Mouse (Mus musculus): Measurements from ENCODE around the gene Cfap58. TPM values are rescaled to one million over a fixed set of nuclear protein-coding genes. Genes with fewer than 3 reads are reported as not detected.

Cfap58 gene
- polyA plus RNA-seq, 1 experiment, result 0.05 TPM

DNA sequence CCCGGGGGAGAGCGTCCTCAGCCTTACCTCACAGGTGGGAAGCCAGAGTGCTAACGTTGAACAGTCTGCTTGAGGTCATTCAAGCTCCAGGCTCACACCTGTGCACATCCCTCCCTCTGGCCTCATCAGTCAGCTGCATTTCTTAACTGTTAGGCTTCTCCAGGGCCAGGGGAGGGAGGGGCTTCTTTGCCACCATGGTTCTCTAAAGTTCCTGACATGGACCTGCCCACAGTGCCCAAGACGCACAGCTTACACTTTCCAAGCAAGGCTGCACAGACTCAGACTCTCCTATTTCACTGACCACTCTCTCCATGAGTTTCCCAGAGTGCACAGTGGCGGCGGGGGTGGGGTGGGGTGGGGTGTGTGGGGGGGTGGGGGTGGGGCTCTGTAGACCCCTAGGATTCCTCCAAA, 28.5 kb upstream of the Cfap58 start:
- Histone ChIP-seq H3K27me3 (replicated peaks; ENCODE audit: control insufficient read depth, insufficient read depth, low read length) (no peaks in the 10 kb centered on the region), H3K27ac (ENCODE audit: insufficient read depth, low read depth, low read length) (peak overlapping the region; percentile 68), H3K4me1 (ENCODE audit: control insufficient read depth, insufficient read depth, low read length) (no peaks in the 10 kb centered on the region), H3K4me3 (ENCODE audit: insufficient read depth, low read depth, low read length) (no peak overlapping the region), H3K36me3 (ENCODE audit: control insufficient read depth, insufficient read depth, low read length) (no peaks in the 10 kb centered on the region)
- WGBS, result 28% methylated on average over 6 of the region's 6 CpGs
- no peak for DNase-seq
- TF ChIP-seq POLR2A (IDR thresholded peaks at IDR 0.05; ENCODE audit: low read depth, low read length) (no peak), CTCF (conservative IDR thresholded peaks at IDR 0.05; ENCODE audit: insufficient read depth, insufficient read length, low read depth, low read length) (no peak)

DNA sequence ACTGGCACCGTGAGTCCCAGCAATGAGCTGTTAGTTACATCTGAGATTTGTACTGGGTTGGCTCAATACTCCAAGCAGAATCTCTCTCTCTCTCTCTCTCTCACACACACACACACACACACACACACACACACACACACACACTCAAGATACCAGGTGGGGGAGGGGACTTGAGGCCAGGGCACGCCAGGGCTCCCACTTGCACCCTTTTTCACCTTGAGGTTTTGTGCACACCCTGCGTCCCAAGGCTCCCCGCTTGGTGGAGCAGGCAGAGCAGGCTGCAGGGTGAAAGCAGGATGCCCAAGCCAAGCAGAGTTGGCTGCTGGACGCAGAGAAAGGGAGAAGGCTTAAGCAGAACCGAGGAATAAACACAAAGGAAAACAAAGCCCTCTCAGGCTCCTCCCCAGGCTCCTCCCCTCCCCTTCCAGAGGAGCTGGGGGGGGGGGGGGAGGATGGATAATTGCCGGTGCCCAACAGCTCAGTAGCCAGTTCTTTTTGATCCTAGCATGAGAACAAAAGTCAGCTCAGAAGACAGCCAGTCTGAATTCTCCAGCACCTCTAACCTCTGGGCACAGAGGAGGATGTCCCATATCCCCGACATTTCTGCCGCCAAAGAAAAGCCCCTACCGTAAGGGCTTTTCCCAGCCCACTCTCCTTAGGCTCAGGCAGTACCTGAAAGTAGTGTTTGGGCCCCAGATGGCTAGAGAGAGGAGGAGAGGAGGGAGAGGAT, 27.9 kb upstream of the Cfap58 start:
- Histone ChIP-seq H3K27me3 (replicated peaks; ENCODE audit: control insufficient read depth, insufficient read depth, low read length) (no peaks in the 10 kb centered on the region), H3K27ac (ENCODE audit: insufficient read depth, low read depth, low read length) (peak overlapping the region; percentile 24; the same call in 1 of the 2 replicates), H3K4me3 (ENCODE audit: insufficient read depth, low read depth, low read length) (peak overlapping the region; percentile 3; the same call in 1 of the 2 replicates), H3K36me3 (ENCODE audit: control insufficient read depth, insufficient read depth, low read length) (no peaks in the 10 kb centered on the region), H3K4me1 (ENCODE audit: control insufficient read depth, insufficient read depth, low read length) (no peaks in the 10 kb centered on the region)
- DNase-seq, result peak; percentile 47
- WGBS, result 6% methylated on average over 10 of the region's 10 CpGs
- TF ChIP-seq CTCF (conservative IDR thresholded peaks at IDR 0.05; ENCODE audit: insufficient read depth, insufficient read length, low read depth, low read length) (no peak), POLR2A (IDR thresholded peaks at IDR 0.05; ENCODE audit: low read depth, low read length) (no peak)

DNA sequence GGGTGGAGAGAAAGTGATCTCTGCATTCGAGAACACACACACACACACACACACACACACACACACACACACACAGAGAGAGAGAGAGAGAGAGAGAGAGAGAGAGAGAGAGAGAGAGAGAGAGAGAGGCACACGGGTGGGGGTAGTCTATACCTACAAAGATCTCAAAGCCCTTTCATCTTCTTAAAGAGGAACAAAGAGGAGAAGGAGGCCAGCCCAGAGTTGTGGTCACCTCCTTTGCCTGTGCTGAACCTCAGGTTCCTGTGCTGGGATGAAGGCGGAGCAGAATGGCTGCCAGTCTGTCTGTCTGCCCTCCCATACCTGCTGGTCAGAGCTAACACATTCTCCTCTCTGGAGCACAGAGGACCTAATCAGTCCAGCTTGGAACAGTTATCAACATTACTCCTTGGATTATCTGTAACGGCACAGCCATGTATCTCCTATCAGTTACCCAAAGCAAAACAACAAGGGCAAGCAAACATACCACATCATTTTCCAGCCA, 27.3 kb upstream of the Cfap58 start:
- TF ChIP-seq POLR2A (IDR thresholded peaks at IDR 0.05; ENCODE audit: low read depth, low read length) (no peak), CTCF (conservative IDR thresholded peaks at IDR 0.05; ENCODE audit: insufficient read depth, insufficient read length, low read depth, low read length) (no peak)
- peak overlapping the region; percentile 24; the same call in 1 of the 2 replicates for H3K27ac ChIP-seq (ENCODE audit: insufficient read depth, low read depth, low read length)
- WGBS, result 39% methylated on average over 4 of the region's 4 CpGs
- H3K27me3 ChIP-seq (replicated peaks; ENCODE audit: control insufficient read depth, insufficient read depth, low read length), result no peaks in the 10 kb centered on the region
- H3K4me3 ChIP-seq (ENCODE audit: insufficient read depth, low read depth, low read length), result no peak overlapping the region
- H3K4me1 ChIP-seq (ENCODE audit: control insufficient read depth, insufficient read depth, low read length), result no peaks in the 10 kb centered on the region
- DNase-seq, result no peak
- H3K36me3 ChIP-seq (ENCODE audit: control insufficient read depth, insufficient read depth, low read length), result no peaks in the 10 kb centered on the region

DNA sequence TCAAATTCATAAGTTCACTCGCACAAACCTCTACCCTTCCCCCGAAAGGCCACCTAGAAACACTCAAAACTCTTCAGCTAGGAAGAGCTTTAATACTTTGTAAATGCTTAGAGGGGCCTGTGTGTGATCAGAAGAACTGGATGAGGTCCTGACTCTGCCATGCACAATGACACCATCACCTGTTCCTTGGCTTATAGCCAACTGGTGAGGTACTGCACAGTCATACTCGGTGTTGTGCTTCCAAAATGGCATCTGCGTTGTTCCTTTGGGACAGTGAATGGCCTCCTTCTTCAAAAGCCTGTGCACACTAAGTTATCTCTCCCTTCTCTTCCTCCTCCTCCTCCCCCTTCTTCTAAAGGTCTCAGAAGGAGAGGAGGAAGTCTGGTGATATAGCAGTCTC, 26.7 kb upstream of the Cfap58 start:
- H3K4me1 ChIP-seq (ENCODE audit: control insufficient read depth, insufficient read depth, low read length), result no peaks in the 10 kb centered on the region
- H3K27ac ChIP-seq (ENCODE audit: insufficient read depth, low read depth, low read length), result no peak overlapping the region
- TF ChIP-seq POLR2A (IDR thresholded peaks at IDR 0.05; ENCODE audit: low read depth, low read length) (no peak), CTCF (conservative IDR thresholded peaks at IDR 0.05; ENCODE audit: insufficient read depth, insufficient read length, low read depth, low read length) (no peak)
- no peaks in the 10 kb centered on the region for H3K36me3 ChIP-seq (ENCODE audit: control insufficient read depth, insufficient read depth, low read length)
- no peaks in the 10 kb centered on the region for H3K27me3 ChIP-seq (replicated peaks; ENCODE audit: control insufficient read depth, insufficient read depth, low read length)
- WGBS, result 83% methylated on average over 4 of the region's 4 CpGs
- DNase-seq, result no peak
- no peak overlapping the region for H3K4me3 ChIP-seq (ENCODE audit: insufficient read depth, low read depth, low read length)

DNA sequence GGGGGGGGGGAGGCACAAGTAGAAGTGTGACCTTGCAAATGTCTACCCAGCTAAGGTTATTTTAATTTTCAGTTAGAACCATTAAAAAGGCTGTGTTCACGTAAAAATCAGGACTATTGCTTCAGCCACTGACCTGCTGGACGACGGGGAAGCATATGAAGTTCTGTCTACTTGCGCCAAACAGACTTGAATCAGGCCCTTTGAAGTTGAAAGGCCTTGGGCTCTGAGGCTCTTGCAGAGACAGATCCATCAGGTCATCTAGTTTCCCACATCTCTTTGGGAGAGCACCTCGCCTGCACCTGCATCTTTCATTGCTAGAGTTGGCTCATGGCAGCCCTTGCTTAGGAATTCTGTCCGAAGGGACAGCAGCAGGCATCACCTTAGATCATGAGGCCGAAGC, 24.1 kb upstream of the Cfap58 start:
- Histone ChIP-seq H3K36me3 (ENCODE audit: control insufficient read depth, insufficient read depth, low read length) (no peaks in the 10 kb centered on the region), H3K27ac (ENCODE audit: insufficient read depth, low read depth, low read length) (no peak overlapping the region), H3K27me3 (replicated peaks; ENCODE audit: control insufficient read depth, insufficient read depth, low read length) (no peaks in the 10 kb centered on the region), H3K4me1 (ENCODE audit: control insufficient read depth, insufficient read depth, low read length) (no peaks in the 10 kb centered on the region), H3K4me3 (ENCODE audit: insufficient read depth, low read depth, low read length) (no peak overlapping the region)
- no peak for TF ChIP-seq CTCF (conservative IDR thresholded peaks at IDR 0.05; ENCODE audit: insufficient read depth, insufficient read length, low read depth, low read length)
- TF ChIP-seq POLR2A (IDR thresholded peaks at IDR 0.05; ENCODE audit: low read depth, low read length), result no peak
- 87% methylated on average over 7 of the region's 7 CpGs for WGBS
- DNase-seq, result no peak

DNA sequence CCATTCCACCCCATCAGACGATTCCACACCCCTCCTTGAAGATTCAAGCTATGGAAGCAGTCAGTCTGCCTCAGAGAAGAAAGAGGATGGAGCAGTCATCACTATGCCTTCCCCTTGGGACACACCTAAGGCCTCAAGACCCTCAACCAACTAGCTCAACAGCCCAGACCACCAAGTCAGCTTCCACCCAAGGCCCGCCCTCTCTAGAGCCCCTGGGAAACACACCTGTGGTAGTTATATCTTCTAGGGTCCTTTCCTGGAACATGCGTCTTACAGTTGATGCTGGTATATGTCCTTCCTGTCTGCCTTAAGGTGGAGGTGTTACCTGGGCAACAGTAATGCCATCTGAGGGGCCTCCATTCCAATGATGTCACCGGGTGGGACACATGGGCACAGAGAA, 23.3 kb upstream of the Cfap58 start:
- TF ChIP-seq POLR2A (IDR thresholded peaks at IDR 0.05; ENCODE audit: low read depth, low read length) (no peak), CTCF (conservative IDR thresholded peaks at IDR 0.05; ENCODE audit: insufficient read depth, insufficient read length, low read depth, low read length) (no peak)
- no peaks in the 10 kb centered on the region for H3K4me1 ChIP-seq (ENCODE audit: control insufficient read depth, insufficient read depth, low read length)
- H3K27me3 ChIP-seq (replicated peaks; ENCODE audit: control insufficient read depth, insufficient read depth, low read length), result no peaks in the 10 kb centered on the region
- DNase-seq, result no peak
- 90% methylated on average over 4 of the region's 4 CpGs for WGBS
- H3K4me3 ChIP-seq (ENCODE audit: insufficient read depth, low read depth, low read length), result no peak overlapping the region
- no peak overlapping the region for H3K27ac ChIP-seq (ENCODE audit: insufficient read depth, low read depth, low read length)
- no peaks in the 10 kb centered on the region for H3K36me3 ChIP-seq (ENCODE audit: control insufficient read depth, insufficient read depth, low read length)

DNA sequence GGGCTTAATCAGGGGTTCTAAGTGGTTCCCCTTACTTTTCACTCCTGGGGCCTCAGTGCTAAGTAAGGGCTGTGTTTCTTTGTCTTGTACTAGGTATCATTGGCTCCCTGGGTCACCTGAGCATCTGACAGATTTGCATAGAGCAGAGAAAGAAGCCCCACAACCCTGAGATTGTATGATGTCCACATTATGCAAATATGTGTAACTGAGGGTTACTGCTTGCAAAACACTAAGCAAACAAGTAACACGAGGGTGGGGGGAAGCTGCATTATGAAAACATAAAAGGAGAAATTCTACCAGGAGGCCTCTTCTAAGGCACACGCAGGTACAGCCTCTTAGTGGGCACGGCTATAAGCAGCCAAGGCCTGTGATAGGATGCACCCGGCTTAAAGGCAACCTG, 22.2 kb upstream of the Cfap58 start:
- Histone ChIP-seq H3K27me3 (replicated peaks; ENCODE audit: control insufficient read depth, insufficient read depth, low read length) (no peaks in the 10 kb centered on the region), H3K27ac (ENCODE audit: insufficient read depth, low read depth, low read length) (no peak overlapping the region), H3K36me3 (ENCODE audit: control insufficient read depth, insufficient read depth, low read length) (no peaks in the 10 kb centered on the region), H3K4me1 (ENCODE audit: control insufficient read depth, insufficient read depth, low read length) (no peaks in the 10 kb centered on the region), H3K4me3 (ENCODE audit: insufficient read depth, low read depth, low read length) (no peak overlapping the region)
- no peak for DNase-seq
- WGBS, result 75% methylated on average over 4 of the region's 4 CpGs
- TF ChIP-seq POLR2A (IDR thresholded peaks at IDR 0.05; ENCODE audit: low read depth, low read length), result no peak
- no peak for TF ChIP-seq CTCF (conservative IDR thresholded peaks at IDR 0.05; ENCODE audit: insufficient read depth, insufficient read length, low read depth, low read length)
